Mouse (Mus musculus) frontal cortex, postnatal 36 days (tissue): ENCODE measurements around the gene Stk11.

ENCODE experiments used
- DNase-seq, 2 experiments: peaks; one replicate each; pipeline ENCODE4 v3.0.0; 2022; ENCODE audit warnings: low spot score in 2 of 2

The Stk11 gene

DNA sequence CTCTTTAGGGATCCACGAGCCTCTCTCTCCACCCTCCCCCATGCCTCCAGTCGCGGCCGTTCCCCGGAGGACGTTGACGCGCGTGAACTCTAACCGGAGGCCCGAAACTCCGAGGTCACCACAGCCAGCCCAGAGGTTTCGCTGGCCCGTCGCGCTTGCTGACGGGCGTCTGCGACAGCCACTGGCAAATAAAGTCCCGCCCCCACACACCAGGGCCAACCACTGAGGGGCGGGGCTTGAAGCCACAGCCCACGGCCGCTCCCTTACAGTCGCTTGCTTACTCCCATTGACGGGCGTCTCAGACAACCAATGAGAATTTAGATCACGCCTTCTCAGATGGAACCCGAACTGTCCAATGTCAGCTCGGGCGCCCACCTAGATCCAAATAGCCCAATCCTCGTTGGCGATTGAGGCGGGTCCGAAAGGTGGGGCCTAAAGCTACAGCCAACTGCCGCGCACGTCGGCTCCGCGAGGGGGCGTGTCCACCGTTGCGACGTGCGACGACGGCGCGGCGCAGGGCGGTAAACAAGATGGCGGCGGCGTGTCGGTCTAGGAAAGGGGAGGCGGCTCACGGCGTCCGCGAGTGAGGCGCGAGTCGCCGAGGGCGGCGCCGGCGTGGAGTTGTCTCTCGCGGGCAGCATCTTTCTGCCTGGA lies at the start of gene Stk11:
TSS of gene Stk11 (plus strand) at position 514 of the 654 bp plus-strand sequence.
- DNase-seq, result peak; percentile 98 to 100

DNA sequence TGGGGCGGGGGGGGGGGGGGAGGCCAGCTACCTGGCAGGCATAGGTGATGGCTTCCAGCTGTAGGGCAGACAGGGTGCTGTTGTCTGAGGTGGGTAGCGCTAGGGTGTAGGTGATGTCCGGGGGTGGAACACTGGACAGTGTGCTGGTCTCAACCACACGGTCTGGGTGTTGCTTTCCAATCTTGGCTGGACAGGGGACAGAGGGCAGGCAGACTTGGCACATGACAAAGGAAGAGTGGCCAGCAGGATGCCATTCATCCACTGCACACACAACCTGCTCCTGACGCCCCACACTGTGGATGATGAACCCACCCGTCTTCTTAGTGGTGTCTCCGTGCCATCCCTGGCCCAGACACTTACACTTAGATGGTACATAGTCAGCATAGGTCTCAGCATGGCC lies 46.4 kb upstream of the Stk11 start:
- no peak for DNase-seq

DNA sequence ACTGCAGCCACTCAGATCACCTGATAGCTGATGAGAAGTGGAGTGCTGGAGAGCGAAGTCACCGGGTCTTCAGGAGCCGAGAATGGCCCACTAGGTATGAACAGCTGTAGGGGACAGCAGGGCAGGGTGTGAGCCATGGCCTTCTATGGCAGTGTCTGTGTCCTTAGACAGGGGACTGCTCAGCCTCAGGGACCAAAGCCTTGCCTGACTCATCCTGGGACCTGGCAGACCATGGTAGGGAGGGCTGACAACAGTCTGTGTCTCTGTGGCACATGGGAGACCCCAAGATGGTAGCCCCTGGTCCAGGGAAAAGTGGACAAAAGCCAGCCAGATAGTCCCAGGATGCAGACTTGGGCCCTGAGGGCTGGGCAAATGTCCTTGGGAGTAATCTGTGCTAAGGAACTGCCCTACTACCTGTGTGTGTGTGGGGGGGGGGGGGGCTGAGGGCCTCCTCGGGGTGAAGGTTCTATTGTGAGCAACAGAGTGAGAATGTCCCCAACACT lies 45.6 kb upstream of the Stk11 start:
- no peak for DNase-seq

DNA sequence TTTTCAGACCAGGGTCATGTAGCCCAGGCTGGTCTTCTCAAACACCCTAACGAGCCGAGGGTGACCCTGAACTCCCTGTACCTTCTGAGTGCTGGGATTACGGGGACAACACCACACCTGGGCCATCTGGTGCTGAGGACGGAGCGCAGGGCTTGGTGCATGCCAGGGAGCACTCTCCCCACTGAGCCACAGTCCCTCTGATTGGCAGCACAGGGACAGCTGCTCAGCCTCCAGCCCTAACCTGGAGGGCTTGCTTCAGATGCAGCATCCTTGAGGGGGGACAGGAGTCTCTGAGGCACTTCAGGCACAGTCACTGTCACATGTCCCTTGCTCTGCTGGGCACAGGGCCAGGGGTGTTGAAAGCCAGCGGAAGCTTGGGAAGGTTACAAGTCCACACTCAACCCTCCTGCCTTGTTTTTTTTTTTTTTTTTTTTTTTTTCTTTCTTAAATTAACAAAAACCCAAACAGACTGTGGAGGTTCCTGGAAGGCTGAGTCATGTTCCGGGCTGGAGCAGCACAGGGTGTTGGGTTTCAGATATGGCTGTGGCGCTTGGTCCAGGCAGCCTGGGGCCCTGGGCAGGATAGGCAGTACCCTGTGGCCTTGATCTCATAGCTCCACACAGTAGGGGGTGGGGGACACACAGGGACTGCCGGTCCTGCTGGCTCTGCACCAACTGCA lies 44.6 kb upstream of the Stk11 start:
- DNase-seq, result peak; percentile 71 to 72

DNA sequence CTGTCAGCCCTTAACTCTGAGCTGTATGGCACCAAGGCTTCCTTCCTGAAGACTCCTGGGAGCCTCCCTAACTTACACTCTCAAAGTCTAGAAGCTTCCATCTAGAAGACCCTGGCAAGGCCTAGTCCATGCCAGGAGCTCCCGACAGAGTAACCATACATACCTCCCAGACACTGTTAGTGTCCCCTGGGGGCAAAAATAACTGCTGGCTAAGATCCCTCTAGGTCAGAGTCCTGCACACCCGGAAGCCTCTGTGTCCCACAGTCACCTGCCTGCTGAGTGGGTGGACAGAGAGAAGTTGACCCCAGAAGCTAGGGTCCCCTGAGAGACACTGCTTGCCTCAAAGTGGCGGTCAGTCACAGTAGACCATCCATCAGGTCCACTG lies 44.1 kb upstream of the Stk11 start:
- DNase-seq, result no peak

DNA sequence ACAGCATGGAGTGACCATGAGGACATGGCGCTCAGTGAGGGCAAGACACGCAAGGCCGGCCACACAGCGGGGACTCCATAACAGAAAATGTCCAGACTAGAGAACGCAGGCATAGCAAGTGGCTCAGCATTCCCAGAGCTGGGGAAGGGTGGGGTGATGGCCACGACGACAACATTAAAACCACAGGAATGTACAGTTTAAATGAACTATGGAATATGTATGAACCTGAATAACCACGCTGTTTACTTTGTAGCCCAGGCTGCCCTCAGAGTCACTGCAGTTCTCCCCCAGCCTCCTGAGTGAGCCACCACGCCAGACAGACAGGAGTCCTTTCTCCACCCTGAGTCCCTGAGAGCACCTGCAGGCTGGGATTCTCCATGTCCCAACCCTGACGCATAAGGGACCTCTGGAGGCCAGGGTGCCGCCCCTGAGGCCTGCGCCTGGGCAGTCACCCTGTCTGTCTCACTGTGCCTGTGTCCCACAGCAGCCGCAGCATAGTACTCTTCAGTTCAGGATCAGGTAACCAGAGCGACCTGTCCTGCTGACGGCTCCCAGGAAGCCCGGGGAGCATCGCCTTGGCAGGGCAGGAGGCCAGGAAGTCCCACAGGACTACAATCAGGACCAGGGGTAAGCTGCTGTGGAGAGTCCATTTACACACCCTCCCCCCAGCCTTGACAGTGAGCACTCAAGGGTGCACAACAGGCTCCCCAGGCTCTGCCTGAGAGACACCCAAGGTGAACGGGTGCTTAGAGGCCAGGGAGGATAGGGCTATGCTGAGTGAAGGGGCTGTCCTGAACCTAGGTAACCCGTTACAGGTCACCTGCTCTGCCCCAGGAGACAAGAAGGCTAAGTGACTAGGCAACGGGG lies 42.7 kb upstream of the Stk11 start:
- DNase-seq, result no peak

DNA sequence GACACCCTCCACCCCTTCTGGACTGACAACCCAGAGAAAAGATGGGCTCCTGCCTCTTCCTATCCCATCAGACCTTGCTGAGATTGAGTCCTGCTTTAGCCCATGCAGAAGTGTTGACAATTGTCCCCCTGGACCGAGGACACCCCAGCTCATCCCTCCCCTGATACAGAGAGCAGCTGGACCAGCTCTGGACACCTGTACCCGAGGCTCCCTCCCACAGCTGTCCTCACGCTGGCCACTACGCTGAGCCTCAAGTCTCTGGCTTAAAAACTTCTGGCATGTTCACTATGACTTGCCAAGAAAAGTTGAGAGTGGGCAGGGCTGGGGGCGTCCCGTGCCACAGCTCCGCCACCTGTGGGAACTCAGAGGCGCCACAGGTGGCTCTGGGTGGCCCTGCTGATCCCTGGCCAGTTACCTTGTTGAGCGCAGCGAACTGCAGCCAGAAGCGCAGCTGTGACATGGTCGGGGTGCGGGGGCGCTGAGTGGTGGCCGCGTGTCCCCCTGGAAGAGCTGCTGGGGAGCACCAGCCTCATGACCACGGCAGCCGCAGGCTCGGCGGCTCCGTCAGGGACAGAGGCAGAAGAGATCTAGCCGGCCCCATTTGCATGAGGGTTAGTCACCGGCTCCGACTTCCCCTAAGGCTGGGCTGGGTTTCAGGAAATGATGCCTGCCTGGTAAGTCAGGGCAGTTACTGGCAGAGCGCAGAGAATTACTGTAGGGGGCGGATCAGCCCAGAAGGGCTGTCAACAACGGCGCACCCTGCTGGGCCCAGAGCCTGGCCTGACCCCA lies 40.6 kb upstream of the Stk11 start:
- peak in 1 of 2 experiments; percentile 51 for DNase-seq

DNA sequence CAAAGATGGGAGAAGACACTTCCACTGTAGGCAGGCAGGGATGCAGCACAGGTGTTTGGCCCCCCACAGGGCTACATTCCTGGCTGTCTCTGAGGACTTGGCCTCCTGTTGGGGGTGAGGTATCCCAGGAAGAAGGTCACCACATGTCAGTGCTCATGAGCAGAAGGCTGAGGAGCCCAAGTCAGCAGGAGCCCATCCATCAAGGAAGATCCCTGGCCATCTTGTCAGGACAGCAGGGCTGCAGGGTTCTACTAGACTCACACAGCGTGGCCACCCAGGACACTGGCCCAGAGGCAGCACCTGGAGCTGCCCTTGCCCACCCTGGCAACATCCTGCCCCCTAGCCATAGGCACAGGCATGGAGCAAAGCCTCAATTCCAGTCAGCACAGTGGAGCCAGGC lies 39.7 kb upstream of the Stk11 start:
- DNase-seq, result no peak

DNA sequence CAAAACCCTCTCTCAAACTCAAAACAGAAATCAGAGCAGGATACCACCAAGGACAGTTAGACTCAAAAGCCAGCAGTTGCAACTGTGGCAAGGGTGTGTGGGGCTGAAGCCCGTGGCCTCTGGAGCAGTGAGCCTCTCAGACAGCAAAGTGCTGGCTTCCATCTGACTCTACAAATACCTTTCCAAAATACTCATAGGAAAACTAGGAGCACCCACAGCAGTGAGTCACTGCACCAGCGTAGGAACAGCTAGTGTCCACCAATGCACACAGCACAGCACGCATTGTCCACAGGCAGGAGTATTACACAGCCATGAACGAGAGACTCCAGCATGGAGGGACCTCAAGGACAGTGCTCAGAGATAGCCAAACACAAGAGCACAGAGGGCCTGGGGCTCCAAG lies 39.2 kb upstream of the Stk11 start:
- no peak for DNase-seq

DNA sequence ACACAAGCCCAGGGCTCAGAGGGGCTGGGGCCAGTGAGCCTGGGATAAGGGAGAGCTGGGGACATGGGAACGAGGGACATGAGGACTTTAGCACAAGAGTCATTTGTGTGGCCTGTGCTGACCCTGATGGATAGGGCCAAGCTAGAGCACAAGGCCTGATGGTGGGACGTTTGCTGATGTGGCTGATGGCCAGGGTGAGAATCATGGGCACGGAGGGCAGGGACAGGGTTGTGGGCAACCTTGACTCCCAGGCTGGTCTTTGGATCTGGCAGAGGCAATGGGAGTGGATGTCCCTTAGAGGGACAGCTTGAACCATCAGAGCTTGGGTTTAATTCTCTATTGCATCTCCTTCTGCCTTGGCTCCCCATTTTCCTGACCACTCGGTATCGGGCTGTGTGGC lies 38.3 kb upstream of the Stk11 start:
- no peak for DNase-seq

DNA sequence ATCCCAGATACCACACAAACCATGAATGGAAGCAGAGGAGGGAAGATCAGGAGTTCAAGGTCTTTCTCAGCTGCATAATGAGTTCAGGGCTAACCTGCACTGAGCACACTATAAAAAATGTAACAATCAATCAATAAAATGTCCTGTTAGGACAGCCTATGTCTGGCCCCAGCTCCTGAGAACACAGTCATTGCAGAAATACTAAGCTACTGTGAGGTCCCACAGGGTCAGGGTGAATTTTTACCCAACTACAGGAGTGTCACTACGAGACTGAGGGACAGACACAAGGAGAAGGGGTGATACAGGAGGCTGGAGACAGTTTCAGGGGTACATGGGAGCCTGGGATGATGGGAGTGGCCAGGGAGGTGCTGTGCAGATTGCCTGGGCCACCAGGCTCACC lies 37.2 kb upstream of the Stk11 start:
- no peak for DNase-seq

DNA sequence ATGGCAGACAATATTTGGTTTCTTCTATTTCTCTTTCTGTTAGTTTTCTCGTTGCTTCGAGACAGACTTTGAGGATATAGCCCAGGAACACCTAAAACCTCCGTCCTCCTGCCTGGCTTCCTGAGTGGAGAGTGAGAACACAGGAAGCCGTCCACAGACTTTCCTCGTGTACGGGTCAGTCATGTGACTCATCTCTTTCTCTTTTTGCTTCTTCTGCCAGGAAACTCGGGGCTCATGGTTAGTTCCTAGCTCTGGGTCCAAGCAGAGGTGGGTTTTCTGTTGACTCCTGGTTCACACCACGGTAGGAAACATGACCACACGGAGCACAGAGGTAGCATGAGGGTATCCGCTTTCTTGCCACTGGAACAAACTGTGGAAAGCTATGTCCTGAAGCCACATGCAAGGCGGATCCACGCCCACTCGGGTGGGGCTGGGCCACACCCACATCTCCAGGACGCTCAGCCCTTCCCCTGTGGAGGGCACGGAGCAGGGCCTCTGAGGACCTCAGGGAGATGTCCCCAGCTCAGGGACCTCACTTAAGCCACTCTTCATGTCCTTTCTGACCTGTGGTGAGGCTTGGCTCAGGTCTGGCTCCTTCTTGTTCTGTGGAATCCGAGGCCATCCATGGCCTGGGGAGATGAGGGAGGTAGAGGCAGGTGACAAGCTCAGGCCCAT lies 35.1 kb upstream of the Stk11 start:
- DNase-seq, result no peak

DNA sequence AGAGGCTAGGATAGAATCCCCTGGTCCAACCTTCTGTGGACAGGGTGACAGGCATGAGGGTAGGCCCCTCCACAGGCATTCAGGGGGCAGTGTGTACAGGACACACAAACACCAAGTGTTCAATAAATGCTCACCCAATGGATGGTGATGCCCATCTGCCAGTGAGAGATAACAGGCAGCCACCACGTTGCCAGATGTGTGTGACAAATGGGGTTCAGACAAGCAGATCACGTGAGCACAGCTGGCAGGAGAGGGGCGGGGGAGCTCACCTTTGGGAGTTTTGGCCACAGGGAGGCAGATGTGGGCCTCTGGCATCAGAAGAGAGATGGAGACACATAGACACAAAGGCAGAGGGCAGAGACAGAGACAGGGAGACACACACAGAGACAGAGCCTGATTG lies 34.5 kb upstream of the Stk11 start:
- DNase-seq, result no peak

DNA sequence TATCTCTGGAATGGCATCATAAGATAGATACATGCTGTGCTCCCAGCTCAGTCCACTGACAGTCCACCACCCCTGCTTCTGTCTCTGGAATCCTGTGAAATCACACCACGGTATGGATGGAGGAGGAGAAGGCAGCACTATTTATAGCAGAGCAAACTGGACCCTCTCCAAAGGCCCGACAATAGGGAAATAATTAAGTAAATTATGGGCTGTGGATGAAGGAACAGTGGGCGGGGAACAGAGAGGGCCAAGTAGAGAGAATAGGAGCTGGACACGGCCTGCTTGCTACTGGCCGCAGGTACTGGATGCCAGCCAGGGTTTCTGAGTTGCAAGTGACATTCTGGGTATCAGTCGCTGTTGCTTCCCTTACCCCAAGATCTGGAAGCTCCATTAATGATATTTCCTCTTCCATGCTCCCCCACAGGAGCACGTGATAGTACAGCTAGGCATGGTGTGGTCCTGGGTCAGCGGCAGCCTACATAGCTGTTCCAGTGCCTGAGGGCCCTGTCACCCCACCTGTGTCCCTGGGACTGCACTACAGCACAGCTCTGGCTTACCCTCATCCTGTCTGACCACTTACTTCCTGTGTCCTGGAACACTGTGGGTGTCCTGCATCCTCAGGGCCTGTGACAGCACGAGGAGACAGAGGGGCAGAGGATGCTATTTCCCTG lies 30.7 kb upstream of the Stk11 start:
- peak; percentile 17 to 24 for DNase-seq

DNA sequence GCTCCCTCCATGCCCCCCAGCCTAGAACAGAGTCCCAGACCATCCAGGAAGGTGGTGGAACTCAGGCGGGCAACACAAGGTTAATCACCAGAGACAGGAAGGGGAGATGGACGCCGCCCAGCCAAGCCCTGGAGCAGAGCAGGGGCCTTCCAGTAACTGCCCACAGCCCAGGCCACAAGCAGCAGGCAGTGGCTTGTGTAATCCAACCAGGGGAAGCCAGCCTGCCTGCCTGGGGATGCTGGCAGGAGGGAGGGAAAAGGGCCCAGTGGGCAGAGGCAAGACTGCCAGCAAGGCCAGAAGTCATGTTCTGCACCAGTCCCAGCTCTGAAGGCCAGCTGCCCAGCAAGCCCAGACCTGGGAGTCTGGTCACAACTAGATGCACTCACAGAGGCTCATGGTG lies 28.8 kb upstream of the Stk11 start:
- DNase-seq, result no peak

DNA sequence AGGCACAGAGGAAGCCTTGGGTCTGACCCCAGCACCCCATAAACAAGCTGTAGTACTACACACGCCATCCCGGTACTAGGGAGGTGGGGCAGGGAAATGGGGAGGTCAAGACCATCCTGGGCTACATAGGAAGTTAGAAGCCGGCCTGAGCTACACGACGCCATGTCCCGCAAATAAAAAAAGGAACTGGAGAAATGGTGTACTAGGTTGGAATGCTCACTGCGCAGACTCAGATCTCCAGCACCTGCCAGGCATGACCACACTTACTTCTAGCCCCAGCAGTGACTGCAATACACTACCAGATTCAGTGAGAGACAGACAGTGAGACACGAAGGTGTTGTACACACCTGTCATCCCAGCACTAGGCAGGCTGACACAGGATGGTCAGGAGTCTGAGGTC lies 28.1 kb upstream of the Stk11 start:
- no peak for DNase-seq

DNA sequence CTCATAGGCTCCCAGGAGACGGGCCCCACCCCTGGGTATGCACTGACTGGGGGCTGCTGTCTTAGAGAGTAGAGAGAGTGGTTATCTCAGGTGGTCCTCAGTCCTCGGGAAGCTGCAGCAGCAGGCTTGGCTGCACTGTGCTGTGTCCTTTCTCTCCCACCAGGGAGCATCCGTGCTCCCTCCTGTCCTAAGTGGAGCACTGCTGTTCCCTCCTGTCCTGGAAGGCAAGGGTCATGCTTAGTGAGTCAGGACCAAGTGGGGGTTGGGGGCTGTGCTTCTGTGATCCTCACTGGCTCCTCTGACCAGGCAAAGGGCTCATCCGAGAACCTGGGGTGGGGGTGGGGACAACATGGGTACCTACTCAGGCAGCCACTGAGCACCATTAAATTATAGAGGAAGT lies 26.5 kb upstream of the Stk11 start:
- no peak for DNase-seq

DNA sequence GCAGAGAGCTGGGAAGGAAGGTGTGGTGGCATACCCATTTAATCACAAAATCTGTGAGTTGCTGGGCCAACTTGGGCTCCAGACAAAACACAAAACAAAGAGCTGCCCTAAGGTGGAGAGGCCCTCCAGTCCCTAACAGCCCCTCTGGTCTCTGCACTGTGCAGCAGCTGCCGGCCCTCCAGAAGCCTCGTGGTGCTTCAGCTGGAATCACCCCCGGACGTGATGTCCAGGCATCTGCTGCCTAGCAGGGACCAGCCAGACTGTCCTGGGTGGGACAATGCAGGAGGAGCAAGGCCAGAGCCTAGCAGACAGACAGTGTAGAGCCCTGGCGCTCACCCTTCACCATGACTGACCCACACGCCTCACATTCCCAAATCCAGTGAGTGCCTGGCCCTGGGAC lies 24.1 kb upstream of the Stk11 start:
- no peak for DNase-seq

DNA sequence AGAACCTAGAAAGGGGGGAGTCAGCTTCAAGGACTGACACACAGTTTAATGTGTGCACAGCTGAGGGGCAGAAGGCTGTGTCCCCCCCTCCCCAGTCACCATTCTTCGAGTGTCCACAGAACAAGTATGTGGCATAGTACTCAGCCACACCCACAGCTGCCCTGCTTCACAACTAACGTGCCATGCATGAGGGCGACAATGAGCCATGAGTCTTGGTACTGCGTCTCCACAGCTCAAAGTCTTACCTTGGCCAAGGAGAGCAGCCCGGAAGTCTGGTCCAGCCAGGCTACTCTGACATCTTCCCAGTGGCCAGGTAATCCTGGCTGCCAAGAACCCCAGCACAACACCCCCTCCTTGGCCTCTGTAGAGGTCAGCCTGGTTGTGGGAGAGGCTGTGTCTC lies 22.9 kb upstream of the Stk11 start:
- no peak for DNase-seq

DNA sequence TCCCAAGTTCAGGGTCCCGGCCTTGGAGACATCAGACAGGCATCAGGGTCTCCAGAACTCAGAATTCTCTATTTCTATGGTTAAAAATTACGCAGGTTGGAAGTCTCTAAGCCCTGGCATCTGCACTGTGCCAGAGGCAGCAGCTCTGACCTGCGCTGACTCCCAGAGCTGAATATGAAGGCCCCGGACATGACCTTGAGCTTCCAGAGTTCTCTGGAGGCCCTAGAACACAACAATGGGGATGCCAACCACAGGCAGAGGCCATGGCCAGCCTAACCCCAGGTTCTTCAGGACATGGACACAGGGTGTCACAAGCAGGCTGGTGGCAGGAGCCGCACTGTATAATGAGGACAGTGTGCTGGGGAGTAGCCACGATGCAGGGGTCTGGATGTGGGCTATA lies 21.5 kb upstream of the Stk11 start:
- no peak for DNase-seq

DNA sequence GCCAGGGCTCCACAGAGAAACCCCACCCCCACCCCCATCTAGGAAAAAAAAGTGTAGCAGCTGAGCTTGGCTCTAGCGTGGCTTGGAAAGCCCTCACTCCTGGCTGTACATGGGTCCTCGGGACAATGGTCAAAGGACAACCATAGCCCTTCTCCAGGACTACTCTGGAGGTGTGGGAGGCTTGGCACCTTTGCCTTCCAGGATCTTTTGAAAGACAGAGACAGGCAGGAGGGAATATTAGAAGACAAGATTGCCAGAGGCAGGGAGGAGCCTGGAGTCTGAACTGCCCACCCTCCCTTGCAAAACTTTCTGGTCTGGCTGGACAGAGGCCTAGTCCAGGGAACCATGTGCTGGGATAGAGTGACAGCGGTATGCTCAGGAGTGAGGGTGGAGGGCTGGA lies 20.9 kb upstream of the Stk11 start:
- no peak for DNase-seq
